Mouse (Mus musculus) adrenal gland, postnatal 25 days (tissue): ENCODE measurements around the gene Wasf3. TPM values are rescaled to one million over a fixed set of nuclear protein-coding genes. Genes with fewer than 3 reads are reported as not detected.
A peak's percentile ranks its signal among the peaks of the same experiment; 100 is the strongest.
"Not testable (repeated sequence)": the region's sequence is repeated elsewhere in the genome, so short reads cannot be mapped to it uniquely, and the experiment has no call there.

Source experiments
- DNase-seq: peaks from one replicate; pipeline ENCODE4 v3.0.0; 2021; ENCODE audit warnings: mixed read lengths
- total RNA-seq: library from RNA; stranded (reverse); gene quantifications from 2 replicates; pipeline ENCODE4 v1.2.3, GENCODE M21; 2021

Wasf3 gene
- total RNA-seq, 1 experiment from 2014 or later, result 36.9 TPM

DNA sequence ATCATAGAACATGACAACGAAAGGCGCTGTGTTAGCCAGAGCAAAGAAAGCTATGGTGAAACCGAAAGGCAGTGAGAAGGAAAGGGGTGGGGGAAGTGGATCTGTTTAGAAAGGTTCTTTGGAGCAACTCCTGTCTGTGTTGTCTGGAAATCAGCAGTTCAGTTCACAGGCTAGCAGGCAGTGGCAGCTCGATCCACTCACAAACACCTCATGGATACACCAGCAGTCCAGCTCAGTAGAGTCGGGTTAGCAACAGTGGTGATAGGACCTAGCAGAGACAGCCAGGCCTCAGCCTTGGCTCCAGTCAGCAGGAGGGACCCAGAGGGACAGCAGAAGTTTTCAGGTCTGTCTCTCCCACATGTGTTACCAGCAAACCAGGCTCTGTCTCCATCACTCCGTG is 16.2 kb downstream of the Wasf3 start:
- DNase-seq, result not testable (repeated sequence)

GRCm38 (mm10) chr5:146402311-146402710 is 17.5 kb downstream of the Wasf3 start:
- no peak for DNase-seq

DNA sequence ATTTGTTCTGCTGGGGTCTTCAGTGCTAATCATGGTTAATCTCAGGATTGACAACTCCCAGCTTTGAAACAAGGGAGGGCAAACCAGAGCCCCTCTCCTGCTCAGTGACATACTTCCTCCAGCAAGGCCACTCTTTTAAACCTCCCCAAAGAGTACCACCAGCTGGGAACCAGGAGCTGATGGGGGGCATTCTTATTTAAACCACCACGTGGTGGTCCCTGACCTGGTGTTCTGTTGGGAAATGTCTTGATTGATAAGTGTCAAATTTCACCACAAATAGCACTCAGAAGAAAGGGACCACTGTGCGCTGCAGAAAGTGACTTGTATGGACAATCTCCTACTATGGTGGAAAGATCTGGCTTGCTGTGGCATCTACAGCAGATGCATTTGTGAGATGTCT is 19.1 kb downstream of the Wasf3 start:
- no peak for DNase-seq

DNA sequence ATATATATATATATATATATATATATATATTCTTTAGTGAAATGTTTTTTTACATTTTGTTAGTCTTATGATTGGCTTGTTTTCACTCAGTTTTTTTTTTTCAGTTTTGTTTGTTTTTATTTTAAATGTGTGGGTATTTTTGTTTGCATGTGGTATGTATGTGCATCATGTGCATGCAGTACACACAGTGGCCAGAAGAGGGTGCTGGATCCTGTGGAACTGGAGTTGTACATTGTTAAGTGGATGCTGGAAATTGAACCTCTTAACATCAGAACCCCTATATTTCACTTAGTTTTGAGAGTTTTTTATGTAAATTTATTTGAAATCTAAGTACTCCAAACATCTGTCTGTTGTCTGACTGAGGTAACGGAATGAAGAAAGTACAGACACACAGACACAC is 21.3 kb downstream of the Wasf3 start:
- DNase-seq, result no peak

DNA sequence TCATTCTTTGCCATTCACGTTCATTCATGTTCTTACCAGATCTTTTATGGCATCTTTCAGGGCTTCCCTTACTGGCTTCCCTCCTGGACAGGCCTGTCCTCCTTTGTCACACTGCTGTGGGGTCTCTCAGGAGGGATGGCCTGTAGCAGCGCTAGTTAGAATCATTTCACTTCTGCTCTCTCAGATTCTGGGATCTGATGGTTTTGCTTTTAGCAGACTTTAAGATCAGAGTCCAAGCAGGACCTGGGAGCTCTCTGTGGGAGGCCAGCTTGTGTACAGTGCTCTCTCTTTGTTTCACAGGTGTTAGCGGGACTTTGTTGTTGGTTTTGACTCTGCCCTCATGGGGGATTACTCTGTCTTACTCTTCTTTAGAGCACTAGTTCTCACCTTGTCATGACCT is 23.0 kb downstream of the Wasf3 start:
- no peak for DNase-seq

- no peak for DNase-seq
These were observed 23.8 kb downstream of the Wasf3 start for GRCm38 (mm10) chr5:146408604-146409003.

GRCm38 (mm10) chr5:146410821-146411220 is 26.0 kb downstream of the Wasf3 start:
- DNase-seq, result no peak

DNA sequence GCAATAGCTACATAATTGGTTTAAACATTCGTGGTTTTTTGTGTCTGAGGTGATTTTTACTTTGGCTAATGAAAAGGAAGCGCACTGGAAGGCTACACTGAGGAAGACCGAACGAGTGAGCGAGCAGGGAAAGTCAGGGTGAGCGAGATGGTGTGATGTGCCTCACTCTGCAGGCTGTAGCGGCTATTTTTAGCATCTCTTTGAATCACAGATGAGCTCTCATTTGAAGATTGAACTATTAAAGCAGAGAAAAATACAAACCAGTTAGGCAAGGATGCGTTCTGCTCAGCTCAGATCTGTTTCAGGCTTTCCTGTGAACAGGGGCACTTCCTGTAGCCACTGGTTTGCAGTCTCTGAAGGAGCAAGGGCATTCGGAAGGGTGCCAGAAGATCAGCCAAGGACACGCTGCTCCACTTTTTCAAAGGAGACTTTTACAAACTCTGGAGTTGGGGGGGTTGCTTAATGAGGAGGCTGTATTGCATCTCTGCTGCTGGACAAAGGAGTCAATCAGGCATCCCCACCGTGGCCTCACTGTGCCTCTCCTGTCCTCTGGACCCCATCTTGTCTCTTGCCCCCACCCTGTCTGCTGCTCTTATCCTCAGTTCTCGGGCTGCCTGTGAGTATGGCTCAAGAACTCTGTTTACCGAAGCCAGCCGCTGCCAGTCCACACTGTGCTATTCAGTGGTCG is 28.1 kb downstream of the Wasf3 start:
- DNase-seq, result peak; percentile 66

DNA sequence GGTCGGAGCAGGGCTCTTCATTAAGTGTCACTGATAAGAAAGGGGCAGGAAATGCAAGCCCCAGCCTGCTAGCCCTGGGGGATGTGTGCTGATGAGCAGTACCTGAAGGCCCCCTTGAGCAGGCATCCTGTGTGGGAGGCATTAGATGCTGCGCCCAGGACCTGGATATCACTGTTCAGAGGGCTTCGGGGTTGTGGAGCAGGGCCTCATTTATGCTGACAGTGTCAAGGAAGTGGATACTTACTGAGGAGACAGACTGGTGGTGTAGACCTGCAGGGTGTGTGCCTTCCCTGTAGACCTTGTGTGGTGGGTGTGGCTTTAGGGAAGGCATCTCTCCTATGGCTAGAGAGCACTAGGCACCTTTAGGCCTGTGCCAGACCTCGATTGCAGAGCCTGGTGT is 29.8 kb downstream of the Wasf3 start:
- no peak for DNase-seq

GRCm38 (mm10) chr5:146415218-146415617 is 30.4 kb downstream of the Wasf3 start:
- DNase-seq, result no peak

DNA sequence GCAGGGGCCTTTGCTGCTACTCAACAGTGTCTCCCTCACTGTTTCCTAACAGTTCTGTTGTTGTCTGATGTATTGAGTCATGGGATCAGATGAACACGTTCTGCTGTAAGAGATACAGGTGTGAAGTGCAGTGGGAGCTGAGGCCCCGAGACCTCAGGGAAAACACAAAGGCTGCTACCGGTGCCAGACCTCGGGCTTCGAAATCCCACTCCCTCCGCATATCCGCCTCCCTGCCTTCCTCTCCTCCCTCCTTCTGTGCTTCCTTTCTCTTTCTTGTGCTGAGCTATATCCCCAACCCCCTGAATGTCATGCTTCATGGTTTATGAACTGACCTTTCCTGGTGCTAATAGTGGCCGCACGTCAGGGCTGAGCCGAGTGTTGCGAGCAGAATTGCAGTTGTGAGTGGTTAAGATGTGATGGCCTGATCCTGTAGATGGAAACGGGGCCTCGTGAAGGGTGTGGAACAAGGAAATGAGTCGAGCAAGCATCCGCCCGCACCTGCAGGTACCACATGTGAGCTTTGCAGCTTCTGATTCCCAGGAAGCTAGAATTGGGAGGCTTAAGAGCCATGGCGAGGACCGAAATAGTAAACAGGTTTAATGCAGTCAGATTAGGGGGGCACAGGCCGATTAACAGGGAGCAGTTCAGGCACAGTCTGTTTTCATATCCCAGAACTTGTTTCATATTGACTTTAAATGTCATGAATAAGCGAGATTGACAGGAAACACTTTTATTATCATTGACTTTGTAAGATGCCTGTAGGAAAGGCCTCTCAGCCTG is 31.7 kb downstream of the Wasf3 start:
- no peak for DNase-seq

- peak; percentile 33 for DNase-seq
These were observed 33.3 kb downstream of the Wasf3 start for GRCm38 (mm10) chr5:146418092-146418491.

DNA sequence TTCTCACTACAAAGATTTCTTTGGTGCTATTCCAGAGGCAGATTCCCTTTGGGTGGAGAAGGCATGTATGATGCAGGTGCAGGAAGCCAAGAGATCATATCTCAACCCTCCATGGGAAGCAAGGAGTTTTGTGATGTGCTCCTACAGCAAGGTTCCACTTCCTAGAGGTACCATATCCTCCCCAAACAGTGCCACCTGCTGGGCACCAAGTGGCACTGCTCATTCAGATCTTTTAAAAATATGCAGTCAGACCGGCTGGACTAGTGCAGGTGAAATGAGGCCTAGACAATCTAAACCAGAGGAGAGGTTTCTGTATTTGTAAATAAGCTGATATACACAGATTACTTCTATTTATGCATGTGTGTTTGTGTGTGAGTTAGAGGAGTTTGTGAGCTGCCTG is 35.3 kb downstream of the Wasf3 start:
- DNase-seq, result peak; percentile 46

DNA sequence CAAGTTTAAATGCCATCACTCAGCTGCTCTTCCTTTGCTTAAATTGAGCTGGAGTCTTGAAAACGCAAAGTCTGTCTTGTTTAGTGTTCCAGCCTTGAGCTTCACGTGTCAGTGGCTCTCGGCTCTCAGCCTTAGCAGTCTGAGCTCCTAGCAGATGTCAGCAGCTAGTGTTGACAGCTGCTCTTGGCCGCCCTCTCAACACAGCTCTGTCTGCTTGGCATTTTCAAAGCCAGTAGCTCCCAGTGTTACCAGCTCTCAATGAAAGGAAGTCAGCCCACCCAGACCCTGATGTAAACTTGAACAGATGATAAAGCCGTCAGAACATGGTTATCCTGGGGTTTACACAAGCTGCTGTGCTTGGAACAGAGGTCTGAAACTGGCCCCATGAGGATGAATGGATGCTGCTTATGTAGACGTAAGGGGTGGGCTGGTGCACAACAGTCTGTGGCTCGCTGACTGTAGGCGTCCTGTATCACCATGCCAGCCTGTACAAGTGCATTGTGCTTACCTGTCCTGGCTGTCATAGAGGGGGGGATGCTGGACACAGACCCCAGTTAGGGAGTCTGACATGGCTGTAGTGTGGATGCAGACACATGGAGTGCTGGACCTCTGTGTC is 40.0 kb downstream of the Wasf3 start:
- DNase-seq, result no peak

DNA sequence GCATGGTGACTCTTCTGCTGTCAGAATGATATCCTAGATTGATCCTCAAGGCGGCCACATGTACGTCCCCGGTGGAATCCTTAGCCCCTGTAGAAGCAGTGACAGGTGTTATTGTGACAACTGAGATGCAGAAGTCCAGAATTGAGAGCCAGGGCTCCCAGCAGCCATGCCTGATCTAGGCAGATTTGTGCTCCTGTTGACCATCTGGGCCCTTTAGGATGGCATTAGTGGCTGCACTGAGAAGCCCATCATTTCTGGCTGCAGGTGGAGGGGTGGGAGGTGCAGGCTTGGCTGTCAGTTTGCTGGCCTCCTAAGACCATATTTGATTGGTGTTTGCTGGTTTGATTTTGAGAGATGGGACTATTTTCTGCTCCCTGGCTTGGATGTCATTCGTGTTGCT is 40.9 kb downstream of the Wasf3 start:
- DNase-seq, result no peak

DNA sequence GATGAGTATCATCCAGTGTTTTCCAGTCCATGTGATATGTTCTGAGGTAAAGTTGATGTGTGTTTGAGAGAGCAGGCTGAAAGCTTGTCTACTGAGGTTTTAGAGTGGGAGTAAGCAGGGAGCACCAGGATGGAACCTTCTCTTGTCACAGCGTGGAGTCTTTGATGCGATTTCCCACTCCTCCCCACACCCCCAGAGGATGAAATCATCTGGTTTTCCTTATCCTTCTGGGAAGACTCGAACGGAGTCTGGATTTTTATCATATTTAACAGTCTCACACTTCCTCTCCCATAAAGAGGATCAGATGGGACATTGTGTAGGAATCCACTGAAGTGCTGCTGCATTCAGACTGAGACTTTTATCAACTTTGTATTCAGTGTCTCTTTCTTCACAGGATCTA is 43.3 kb downstream of the Wasf3 start:
- DNase-seq, result no peak

- DNase-seq, result no peak
These were observed 47.0 kb downstream of the Wasf3 start for GRCm38 (mm10) chr5:146431821-146432220.

DNA sequence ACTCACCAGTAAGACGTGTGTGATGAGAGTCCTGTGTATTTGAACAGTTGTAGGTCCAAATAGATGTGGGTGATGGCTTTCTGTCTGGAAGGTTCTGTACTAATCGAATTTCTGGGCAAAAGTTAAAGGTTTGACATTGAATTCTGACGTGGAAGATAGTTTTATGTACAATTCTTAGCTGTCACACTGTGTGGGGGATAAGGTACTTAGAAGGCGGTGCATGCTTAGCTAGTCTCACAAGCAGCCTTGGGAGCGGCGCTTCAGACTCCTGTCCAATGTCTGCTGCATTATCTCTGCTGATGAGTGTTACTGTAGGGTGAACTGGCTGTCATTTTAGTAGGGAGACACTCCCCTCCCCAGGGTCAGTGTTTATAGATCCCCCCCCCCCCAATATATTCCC is 47.7 kb downstream of the Wasf3 start:
- DNase-seq, result no peak

DNA sequence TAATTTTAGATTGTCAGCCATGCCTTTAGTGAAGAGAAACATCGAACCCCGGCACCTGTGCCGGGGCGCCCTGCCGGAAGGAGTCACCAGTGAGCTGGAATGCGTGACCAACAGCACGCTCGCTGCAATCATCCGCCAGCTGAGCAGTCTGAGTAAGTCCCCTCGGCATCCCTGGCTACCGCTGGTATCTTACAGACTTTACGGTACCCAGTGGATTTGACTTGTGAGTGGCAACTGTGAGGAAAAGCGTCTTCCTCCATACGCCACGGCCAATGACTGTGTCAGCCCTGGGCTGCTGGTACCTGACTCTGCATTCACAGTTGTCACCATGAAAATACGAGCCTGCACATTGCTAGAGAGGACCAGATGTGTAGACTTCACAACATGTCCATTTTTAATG is 50.5 kb downstream of the Wasf3 start:
- DNase-seq, result no peak

DNA sequence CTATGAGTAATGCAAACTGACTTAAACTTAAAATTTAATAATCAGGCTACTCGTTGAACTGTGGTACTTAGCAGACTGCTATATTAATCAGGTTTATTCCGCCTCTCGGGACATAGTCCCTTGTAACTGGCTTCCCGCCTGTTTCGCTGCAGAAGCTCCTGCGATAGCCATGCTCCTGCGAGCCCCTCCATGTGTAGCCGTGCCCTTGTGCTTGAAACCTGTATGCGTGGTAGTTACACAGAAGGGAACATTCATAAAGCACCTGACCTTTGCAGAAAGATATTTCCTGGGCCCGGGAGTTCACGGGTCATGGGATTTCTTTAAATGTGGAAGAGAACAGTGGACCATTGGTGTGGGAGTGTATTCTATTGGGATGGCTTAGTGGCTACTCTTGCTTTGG is 52.0 kb downstream of the Wasf3 start:
- no peak for DNase-seq

- DNase-seq, result no peak
These were observed 54.5 kb downstream of the Wasf3 start for GRCm38 (mm10) chr5:146439152-146439781.

DNA sequence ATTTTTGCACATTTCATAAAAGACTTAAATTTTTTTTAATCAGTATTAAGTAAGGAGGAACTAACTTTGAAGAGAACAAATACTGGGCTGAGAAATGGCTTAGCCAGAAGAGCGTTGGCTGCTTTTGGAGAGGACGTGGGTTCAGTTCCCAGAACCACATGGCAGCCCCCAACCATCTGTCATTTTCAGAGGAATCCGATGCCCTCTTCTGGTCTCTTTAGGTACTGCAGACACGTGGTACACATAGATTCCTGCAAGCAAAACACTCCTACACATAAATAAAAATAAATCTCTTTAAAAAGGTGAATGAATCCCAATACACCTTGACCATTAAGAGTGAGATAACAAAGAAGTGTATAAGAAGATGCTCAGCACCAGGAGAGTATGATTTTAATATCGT is 55.5 kb downstream of the Wasf3 start:
- DNase-seq, result no peak

DNA sequence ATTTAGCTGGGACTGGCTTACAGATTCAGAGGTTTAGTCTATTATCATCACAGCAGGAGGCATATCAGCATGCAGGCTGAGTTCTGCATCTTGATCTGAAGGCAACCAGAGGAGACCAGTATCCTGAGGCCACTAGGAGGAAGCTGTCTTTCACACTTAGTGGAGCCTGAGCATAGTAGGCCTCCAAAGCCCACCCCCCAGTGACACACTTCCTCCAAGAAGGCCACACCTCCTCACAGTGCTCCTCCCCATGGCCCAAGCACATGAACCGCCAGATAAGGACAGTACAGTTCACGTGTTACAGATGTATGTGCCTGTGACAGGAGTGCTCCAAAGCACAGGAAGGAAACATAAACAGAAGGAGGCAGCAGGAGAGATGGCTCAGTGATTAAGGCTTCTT is 58.0 kb downstream of the Wasf3 start:
- DNase-seq, result no peak
